8 mouse cellular contexts compared by ENCODE assay signal in genomic region chr5:117348279-117348678, GRCm38 (mm10). TPM values are rescaled to one million over a fixed set of nuclear protein-coding genes. Genes with fewer than 3 reads are reported as not detected.
DNase-seq lines count a peak whose midpoint lies in the region; ATAC-seq lines count a peak whose summit lies in the region.

No protein-coding gene starts in this region.

- DNase-seq in NIH3T3 (ENCODE audit: low read depth) = peak; percentile 25
- peak; percentile 53 for DNase-seq in brain, adult 2 months (ENCODE audit: low read depth, low spot score)
- peak; percentile 89 for DNase-seq in forebrain, embryonic 11.5 days (ENCODE audit: low spot score)
- peak; percentile 84 for DNase-seq in hindbrain, embryonic 10.5 days (ENCODE audit: low spot score)
- peak; percentile 76 for DNase-seq in layer of hippocampus, adult 9-11 months
- DNase-seq in lung, postnatal 36 days = peak; percentile 86
- no peak for DNase-seq in thymus, postnatal 4 days

- H3K27me3 ChIP-seq in forebrain, embryonic 11.5 days (ENCODE audit: control insufficient read depth, insufficient read depth, low read length) = no peaks in the 10 kb centered on the region
- H3K27me3 ChIP-seq in hindbrain, embryonic 10.5 days (ENCODE audit: insufficient read depth, poor library complexity, severe bottlenecking) = no peaks in the 10 kb centered on the region
- H3K27me3 ChIP-seq in stomach, embryonic 14.5 days (ENCODE audit: control insufficient read depth, insufficient read depth, low read length) = no peaks in the 10 kb centered on the region

- H3K9me3 ChIP-seq in forebrain, embryonic 11.5 days (ENCODE audit: control insufficient read depth, low read length) = no peaks in the 10 kb centered on the region
- peaks cover 5% of the 10 kb centered on the region; the same call in 1 of the 2 replicates for H3K9me3 ChIP-seq in hindbrain, embryonic 10.5 days
- H3K9me3 ChIP-seq in stomach, embryonic 14.5 days (ENCODE audit: control insufficient read depth, low read depth, low read length) = no peaks in the 10 kb centered on the region

- no peak overlapping the region for H3K9ac ChIP-seq in forebrain, embryonic 11.5 days (ENCODE audit: low read length)
- no peak overlapping the region for H3K9ac ChIP-seq in stomach, embryonic 14.5 days (replicated peaks; ENCODE audit: low read depth, low read length)

- no peaks in the 10 kb centered on the region for H3K4me1 ChIP-seq in forebrain, embryonic 11.5 days (replicated peaks; ENCODE audit: control insufficient read depth, insufficient read depth, low read length)
- peaks cover 12% of the 10 kb centered on the region; the same call in 1 of the 2 replicates for H3K4me1 ChIP-seq in hindbrain, embryonic 10.5 days (replicated peaks)
- no peaks in the 10 kb centered on the region for H3K4me1 ChIP-seq in stomach, embryonic 14.5 days (ENCODE audit: control insufficient read depth, insufficient read depth, low read length)

- no peaks in the 10 kb centered on the region for H3K36me3 ChIP-seq in forebrain, embryonic 11.5 days (ENCODE audit: control insufficient read depth, insufficient read depth, low read length)
- H3K36me3 ChIP-seq in hindbrain, embryonic 10.5 days = peaks cover 7% of the 10 kb centered on the region; the same call in 1 of the 2 replicates
- peaks cover 6% of the 10 kb centered on the region; the same call in 1 of the 2 replicates for H3K36me3 ChIP-seq in stomach, embryonic 14.5 days (ENCODE audit: control insufficient read depth, insufficient read depth, low read length)

- no peak overlapping the region for H3K27ac ChIP-seq in forebrain, embryonic 11.5 days (ENCODE audit: low read depth, low read length)
- H3K27ac ChIP-seq in hindbrain, embryonic 10.5 days = peak overlapping the region; percentile 35; the same call in 1 of the 2 replicates
- H3K27ac ChIP-seq in stomach, embryonic 14.5 days (ENCODE audit: low read length) = no peak overlapping the region

- 23% methylated on average over 19 of the region's 19 CpGs for WGBS in forebrain, embryonic 11.5 days
- 25% methylated on average over 19 of the region's 19 CpGs for WGBS in hindbrain, embryonic 10.5 days
- 36% methylated on average over 19 of the region's 19 CpGs for WGBS in stomach, embryonic 14.5 days

- H3K4me3 ChIP-seq in forebrain, embryonic 11.5 days (ENCODE audit: low read depth, low read length) = no peak overlapping the region
- peak overlapping the region; percentile 29 for H3K4me3 ChIP-seq in hindbrain, embryonic 10.5 days
- no peak overlapping the region for H3K4me3 ChIP-seq in stomach, embryonic 14.5 days (ENCODE audit: low read depth, low read length)

- ATAC-seq in forebrain, embryonic 11.5 days (replicated peaks; ENCODE audit: low FRiP score) = peak; percentile 58; the same call in 1 of the 2 replicates
- peak; percentile 46; the same call in 1 of the 2 replicates for ATAC-seq in stomach, embryonic 14.5 days (ENCODE audit: insufficient number of reproducible peaks, insufficient read depth, low FRiP score, low read depth)

- H3K4me2 ChIP-seq in forebrain, embryonic 11.5 days (ENCODE audit: low read depth, low read length, severe bottlenecking) = 0 out of 2 replicates have a peak overlapping the region, but pooled peaks have one; percentile 24
- H3K4me2 ChIP-seq in stomach, embryonic 14.5 days (replicated peaks; ENCODE audit: low read depth, low read length) = no peak overlapping the region

RNA-seq across cellular contexts. Expression of gene Wsb2, which starts 8.8 kb away (rescaled TPM):
- 75.4 and 86.0 TPM in 2 replicates for polyA plus RNA-seq in forebrain, embryonic 11.5 days (2014; fragmentation: Nextera tagmentation; extraction: Ambion mirVana)
- polyA plus RNA-seq in hindbrain, embryonic 10.5 days (2016; fragmentation: Nextera tagmentation; extraction: Ambion mirVana) = 56.9 and 86.8 TPM in 2 replicates
- 40.0 and 53.1 TPM in 2 replicates for polyA plus RNA-seq in stomach, embryonic 14.5 days (2014; fragmentation: Nextera tagmentation; extraction: Ambion mirVana)

RNA-seq across cellular contexts. Expression of gene Vsig10, which starts 29.4 kb away (rescaled TPM):
- 2.3 and 2.5 TPM in 2 replicates for polyA plus RNA-seq in forebrain, embryonic 11.5 days (2014; fragmentation: Nextera tagmentation; extraction: Ambion mirVana)
- 1.8 and 3.4 TPM in 2 replicates for polyA plus RNA-seq in hindbrain, embryonic 10.5 days (2016; fragmentation: Nextera tagmentation; extraction: Ambion mirVana)
- 10.9 and 14.5 TPM in 2 replicates for polyA plus RNA-seq in stomach, embryonic 14.5 days (2014; fragmentation: Nextera tagmentation; extraction: Ambion mirVana)

RNA-seq across cellular contexts. Expression of gene Rfc5, which starts 40.6 kb away (rescaled TPM):
- polyA plus RNA-seq in forebrain, embryonic 11.5 days (2014; fragmentation: Nextera tagmentation; extraction: Ambion mirVana) = 117 and 123 TPM in 2 replicates
- 109 and 135 TPM in 2 replicates for polyA plus RNA-seq in hindbrain, embryonic 10.5 days (2016; fragmentation: Nextera tagmentation; extraction: Ambion mirVana)
- 91.7 and 102 TPM in 2 replicates for polyA plus RNA-seq in stomach, embryonic 14.5 days (2014; fragmentation: Nextera tagmentation; extraction: Ambion mirVana)
